Mouse (Mus musculus) intestine, postnatal 0 days (tissue): ENCODE measurements around the gene Clca4b. TPM values are rescaled to one million over a fixed set of nuclear protein-coding genes. Genes with fewer than 3 reads are reported as not detected.
"Not testable (repeated sequence)": the region's sequence is repeated elsewhere in the genome, so short reads cannot be mapped to it uniquely, and the experiment has no call there.

Source experiments
- ATAC-seq: fragments of 200-750 bp; cut with Nextera tagmentation; 2 replicates; pipeline ENCODE4 v1.8.0; 2017; ENCODE audit warnings: mild to moderate bottlenecking, moderate TSS enrichment, moderate library complexity
- H3K27ac ChIP-seq: fragments of 300-500 bp; sonication (generic); 2 replicates; pipeline ENCODE4 v1.5.1; 2014; ENCODE audit warnings: mild to moderate bottlenecking, low read depth, low read length, moderate library complexity
- H3K27me3 ChIP-seq: fragments of 300-500 bp; sonication (generic); replicated peaks from 2 replicates; pipeline ENCODE4 v1.6.1; 2014; ENCODE audit warnings: low read length, mixed read lengths; ENCODE audit not compliant: control insufficient read depth, insufficient read depth
- H3K36me3 ChIP-seq: fragments of 300-500 bp; sonication (generic); 2 replicates; pipeline ENCODE4 v1.6.1; 2014; ENCODE audit warnings: mild to moderate bottlenecking, moderate library complexity; ENCODE audit not compliant: control insufficient read depth, insufficient read depth
- H3K4me1 ChIP-seq: fragments of 300-500 bp; sonication (generic); replicated peaks from 2 replicates; pipeline ENCODE4 v1.6.1; 2014; ENCODE audit warnings: antibody characterized with exemption, low read length, mixed read lengths; ENCODE audit not compliant: control insufficient read depth, insufficient read depth
- H3K4me2 ChIP-seq: fragments of 300-500 bp; sonication (generic); replicated peaks from 2 replicates; pipeline ENCODE4 v1.6.1; 2014; ENCODE audit warnings: low read depth, mild to moderate bottlenecking, moderate library complexity
- H3K4me3 ChIP-seq: fragments of 300-500 bp; sonication (generic); 2 replicates; pipeline ENCODE4 v1.5.1; 2014; ENCODE audit warnings: low read depth, low read length
- H3K9ac ChIP-seq: fragments of 300-500 bp; sonication (generic); 2 replicates; pipeline ENCODE4 v1.6.1; 2014; ENCODE audit warnings: mild to moderate bottlenecking, low read depth, low read length
- H3K9me3 ChIP-seq: fragments of 300-500 bp; sonication (generic); 2 replicates; pipeline ENCODE4 v1.6.1; 2016; ENCODE audit warnings: mixed run types; ENCODE audit not compliant: control insufficient read depth
- CTCF ChIP-seq: sonication (generic); IDR thresholded peaks from 2 replicates; pipeline ENCODE4 v1.5.1; 2016; ENCODE audit warnings: low read depth, mild to moderate bottlenecking, control low read depth, antibody characterized with exemption, moderate library complexity
- WGBS: fragments of 180-500 bp; shearing (Covaris S2); extraction: QIAGEN DNeasy Blood & Tissue Kit; methylation state at CpG from one replicate; pipeline ENCODE4 v1.1.7; 2014; 5-methylcytosine and 5-hydroxymethylcytosine counted together
- polyA plus RNA-seq: library from polyadenylated mRNA; unstranded; fragments of >200 nt; fragmentation: Nextera tagmentation; extraction: Ambion mirVana; gene quantifications from 2 replicates; pipeline ENCODE4 v1.2.1, GENCODE M21; 2015

Gene Clca4b
- polyA plus RNA-seq, 1 experiment from 2014 or later: 777 TPM

- Histone ChIP-seq H3K27ac (no peak overlapping the region), H3K4me3 (no peak overlapping the region), H3K9ac (no peak overlapping the region), H3K36me3 (no peaks in the 10 kb centered on the region), H3K27me3 (no peaks in the 10 kb centered on the region), H3K9me3 (no peaks in the 10 kb centered on the region), H3K4me2 (no peak overlapping the region), H3K4me1 (no peaks in the 10 kb centered on the region)
- TF ChIP-seq CTCF: no peak
- no peak for ATAC-seq
- 44% methylated on average over 1 of the region's 1 CpGs for WGBS
Measured at GRCm38 (mm10) chr3:144969755-144970154, 37.4 kb upstream of the Clca4b start.

- TF ChIP-seq CTCF: no peak
- no peak for ATAC-seq
- Histone ChIP-seq H3K4me1 (no peaks in the 10 kb centered on the region), H3K9ac (no peak overlapping the region), H3K4me3 (no peak overlapping the region), H3K27ac (no peak overlapping the region), H3K36me3 (no peaks in the 10 kb centered on the region), H3K9me3 (no peaks in the 10 kb centered on the region), H3K27me3 (no peaks in the 10 kb centered on the region), H3K4me2 (no peak overlapping the region)
- WGBS: 31% methylated on average over 4 of the region's 4 CpGs
Measured at GRCm38 (mm10) chr3:144966074-144966473, 33.7 kb upstream of the Clca4b start.

GRCm38 (mm10) chr3:144950829-144951228 is 18.5 kb upstream of the Clca4b start:
- Histone ChIP-seq H3K4me1 (no peaks in the 10 kb centered on the region), H3K9me3 (no peaks in the 10 kb centered on the region), H3K27me3 (no peaks in the 10 kb centered on the region), H3K4me2 (no peak overlapping the region), H3K4me3 (no peak overlapping the region), H3K27ac (no peak overlapping the region), H3K36me3 (no peaks in the 10 kb centered on the region), H3K9ac (no peak overlapping the region)
- no peak for ATAC-seq
- TF ChIP-seq CTCF: no peak
- 69% methylated on average over 4 of the region's 4 CpGs for WGBS

GRCm38 (mm10) chr3:144947376-144947775 is 15.0 kb upstream of the Clca4b start:
- not testable (repeated sequence) for H3K36me3 ChIP-seq, H3K4me3 ChIP-seq, ATAC-seq, H3K27me3 ChIP-seq, H3K9ac ChIP-seq, H3K4me2 ChIP-seq, H3K27ac ChIP-seq, H3K9me3 ChIP-seq, H3K4me1 ChIP-seq
- 50% methylated on average over 5 of the region's 5 CpGs for WGBS

- peak; percentile 67 for ATAC-seq
- not testable (repeated sequence) for H3K9me3 ChIP-seq, H3K4me3 ChIP-seq, H3K36me3 ChIP-seq, H3K4me1 ChIP-seq, H3K4me2 ChIP-seq, H3K9ac ChIP-seq, H3K27me3 ChIP-seq
- H3K27ac ChIP-seq: peak overlapping the region; percentile 22; the same call in 1 of the 2 replicates
Measured at GRCm38 (mm10) chr3:144933625-144934024, 1.3 kb upstream of the Clca4b start.

- no peaks in the 10 kb centered on the region for H3K36me3 ChIP-seq
- no peak for TF ChIP-seq CTCF
- H3K27ac ChIP-seq: peak overlapping the region; percentile 73
- no peak overlapping the region for H3K4me3 ChIP-seq
- ATAC-seq: peak; percentile 70
- H3K27me3 ChIP-seq: no peaks in the 10 kb centered on the region
- H3K4me2 ChIP-seq: 0 out of 2 replicates have a peak overlapping the region, but pooled peaks have one; percentile 17
- no peak overlapping the region for H3K9ac ChIP-seq
- no peaks in the 10 kb centered on the region for H3K4me1 ChIP-seq
- WGBS: 33% methylated on average over 1 of the region's 1 CpGs
- no peaks in the 10 kb centered on the region for H3K9me3 ChIP-seq
Measured at GRCm38 (mm10) chr3:144933011-144933491, 722 bp upstream of the Clca4b start.

- no peak for ATAC-seq
- H3K9me3 ChIP-seq: no peaks in the 10 kb centered on the region
Measured at GRCm38 (mm10) chr3:144914014-144914413, 18.3 kb downstream of the Clca4b start.

More at GRCm38 (mm10) chr3:144914014-144914413, 18.3 kb downstream of the Clca4b start:
- H3K27me3 ChIP-seq: no peaks in the 10 kb centered on the region
- no peak overlapping the region for H3K9ac ChIP-seq
- WGBS: 88% methylated on average over 2 of the region's 2 CpGs
- no peaks in the 10 kb centered on the region for H3K36me3 ChIP-seq
- no peaks in the 10 kb centered on the region for H3K4me1 ChIP-seq
- no peak overlapping the region for H3K4me3 ChIP-seq
- H3K27ac ChIP-seq: no peak overlapping the region
- TF ChIP-seq CTCF: no peak
- no peak overlapping the region for H3K4me2 ChIP-seq
